Mouse (Mus musculus): ENCODE measurements around the gene Tmem132d.

- TF ChIP-seq EP300 (IDR thresholded peaks at IDR 0.05; ENCODE audit: low read depth) (no peak), CTCF (IDR thresholded peaks at IDR 0.05; ENCODE audit: low read depth) (no peak)
Observed at GRCm38 (mm10) chr5:128475372-128475771, 42.5 kb upstream of the Tmem132d start.
